Mouse (Mus musculus) kidney, adult 2 months (tissue): ENCODE measurements at regions not wholly inside any gene's neighbourhood (a gene's known extent, or its start where the extent isn't known, plus 50 kb on each side); places are given as distances from the start of the nearest gene placed in this dataset.

Source experiments
- CTCF ChIP-seq: fragments of 200-500 bp; conservative IDR thresholded peaks from 2 replicates; pipeline ENCODE4 v1.5.1; 2011; ENCODE audit warnings: low read depth, mild to moderate bottlenecking, control low read depth, low read length, moderate library complexity, mixed read lengths; ENCODE audit not compliant: insufficient read depth, insufficient read length
- POLR2A ChIP-seq: fragments of 200-500 bp; IDR thresholded peaks from one replicate; pipeline ENCODE4 v1.6.1; 2011; ENCODE audit warnings: low read depth, low read length, control low read depth

GRCm38 (mm10) chr14:24731872-24732525 lies 245.1 kb downstream of the Rps24 start:
- no peak for TF ChIP-seq CTCF
- no peak for TF ChIP-seq POLR2A
